Mouse (Mus musculus): ENCODE results near the gene Banp.

The Banp gene

DNA sequence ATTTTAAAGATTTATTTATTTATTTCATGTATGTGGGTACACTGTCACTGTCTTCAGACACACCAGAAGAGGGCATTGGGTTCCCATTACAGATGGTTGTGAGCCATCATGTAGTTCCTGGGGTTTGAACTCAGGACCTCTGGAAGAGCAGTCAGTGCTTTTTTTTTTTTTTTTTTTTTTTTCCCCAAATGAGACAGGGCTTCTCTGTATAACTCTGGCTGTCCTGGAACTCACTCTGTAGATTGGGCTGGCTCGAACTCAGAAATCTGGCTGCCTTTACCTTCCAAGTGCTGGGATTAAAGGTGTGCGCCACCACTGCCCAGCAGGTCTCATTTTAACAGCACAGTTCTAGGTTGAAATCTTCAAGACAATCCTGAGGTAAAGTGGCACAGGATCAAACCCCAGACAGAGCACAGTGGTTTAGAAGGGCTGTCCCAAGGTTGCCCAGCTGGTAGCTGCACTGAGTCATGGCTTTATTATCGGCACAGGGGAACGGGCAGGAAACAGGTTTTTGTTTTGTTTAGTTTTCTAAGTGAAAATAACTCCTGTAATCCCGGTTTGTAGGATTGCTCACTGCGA lies at the start of gene Banp:
Gene Banp, plus strand, starts transcription at position 529 of the 579 bp plus-strand sequence.
- DNase-seq (ENCODE audit: low spot score): no peak

GRCm38 (mm10) chr8:121901498-121902236 lies 47.9 kb upstream of the Banp start:
- no peak for DNase-seq (ENCODE audit: low spot score)

DNA sequence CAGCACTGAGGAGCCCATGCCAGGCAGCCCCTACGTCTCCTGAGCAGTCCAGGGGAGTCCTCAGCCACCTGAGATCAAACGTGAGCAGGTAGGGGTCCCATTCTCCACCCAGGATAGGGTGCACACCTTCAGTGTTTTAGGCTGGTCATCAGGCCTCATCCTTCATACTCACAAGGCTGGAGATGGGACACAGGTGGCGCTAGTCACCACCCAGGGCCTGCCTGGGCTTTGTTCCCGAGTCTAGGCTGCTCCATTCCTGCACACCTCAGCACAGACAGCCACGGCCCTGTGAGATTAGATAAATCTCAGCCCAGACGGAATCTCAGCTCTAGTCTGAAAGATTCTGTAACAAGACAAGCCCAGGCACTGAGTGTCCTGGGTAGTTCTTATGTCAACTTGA lies 45.6 kb upstream of the Banp start:
- no peak for DNase-seq (ENCODE audit: low spot score)

DNA sequence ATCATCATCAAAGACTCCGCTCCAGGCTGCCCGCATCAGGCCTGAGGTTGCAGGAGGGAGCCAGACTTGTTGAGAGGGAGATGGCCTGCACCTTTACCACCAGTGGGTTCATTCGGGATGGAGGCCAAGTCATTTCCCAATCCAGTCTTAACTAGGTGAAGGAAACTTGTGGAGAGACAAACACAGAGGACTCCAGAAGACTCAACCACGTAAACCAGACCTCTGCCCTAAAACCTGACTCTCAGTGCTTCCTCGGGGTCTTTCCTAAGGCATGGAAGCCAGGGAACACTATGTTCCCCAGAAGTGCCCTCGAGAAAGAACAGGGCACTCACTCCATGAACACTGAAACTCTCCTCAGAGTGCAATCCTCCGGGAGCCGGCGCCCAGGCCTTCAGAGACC lies 44.6 kb upstream of the Banp start:
- no peak for DNase-seq (ENCODE audit: low spot score)

- DNase-seq (ENCODE audit: low spot score): no peak
Observed at GRCm38 (mm10) chr8:121905420-121905819, 44.1 kb upstream of the Banp start.

- no peak for DNase-seq (ENCODE audit: low spot score)
Observed at GRCm38 (mm10) chr8:121905864-121906263, 43.7 kb upstream of the Banp start.

DNA sequence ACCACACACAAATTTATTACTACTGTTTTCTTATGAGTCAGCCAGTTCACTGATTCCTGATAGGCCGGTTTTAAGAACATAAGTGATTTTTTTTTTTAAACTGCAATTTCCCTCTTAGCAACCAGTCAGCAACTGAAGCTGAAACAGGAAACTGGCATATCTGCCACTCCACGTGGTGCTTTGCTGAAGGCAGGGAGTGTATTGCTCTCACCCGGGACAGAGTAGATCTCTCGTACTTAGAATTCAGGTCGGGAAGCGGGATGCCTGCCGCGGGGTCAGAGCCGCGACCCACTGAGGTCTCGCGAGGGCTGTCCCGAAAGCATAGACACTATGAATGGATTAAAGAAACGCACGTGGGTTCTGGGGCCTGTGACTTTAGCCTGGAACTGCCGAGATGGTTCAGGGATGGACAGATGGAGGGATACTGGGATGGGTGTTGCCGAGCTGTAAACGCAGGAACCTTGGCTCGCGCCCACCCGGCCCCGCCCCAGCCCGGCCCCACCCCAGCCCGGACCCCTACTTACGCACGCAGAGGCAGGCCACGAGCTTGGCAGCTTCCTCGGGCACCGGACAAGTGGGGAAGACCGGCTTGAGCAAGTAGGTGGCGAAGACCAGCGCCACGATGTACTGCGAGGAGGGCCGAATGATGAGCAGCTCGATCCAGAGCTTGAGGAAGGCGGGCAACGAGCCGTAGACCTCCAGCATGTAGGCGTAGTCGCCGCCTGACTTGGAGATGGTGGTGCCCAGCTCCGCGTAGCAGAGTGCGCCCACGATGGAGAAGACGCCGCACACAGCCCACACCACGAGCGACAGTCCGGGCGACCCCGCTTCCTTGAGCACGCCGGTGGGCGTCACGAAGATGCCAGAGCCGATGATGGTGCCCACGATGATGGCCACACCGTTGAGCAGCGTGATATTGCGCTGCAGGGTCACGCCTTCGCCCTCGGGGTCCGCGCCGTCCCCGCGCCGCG lies 42.7 kb upstream of the Banp start:
- peak; percentile 37 for DNase-seq (ENCODE audit: low spot score)

DNA sequence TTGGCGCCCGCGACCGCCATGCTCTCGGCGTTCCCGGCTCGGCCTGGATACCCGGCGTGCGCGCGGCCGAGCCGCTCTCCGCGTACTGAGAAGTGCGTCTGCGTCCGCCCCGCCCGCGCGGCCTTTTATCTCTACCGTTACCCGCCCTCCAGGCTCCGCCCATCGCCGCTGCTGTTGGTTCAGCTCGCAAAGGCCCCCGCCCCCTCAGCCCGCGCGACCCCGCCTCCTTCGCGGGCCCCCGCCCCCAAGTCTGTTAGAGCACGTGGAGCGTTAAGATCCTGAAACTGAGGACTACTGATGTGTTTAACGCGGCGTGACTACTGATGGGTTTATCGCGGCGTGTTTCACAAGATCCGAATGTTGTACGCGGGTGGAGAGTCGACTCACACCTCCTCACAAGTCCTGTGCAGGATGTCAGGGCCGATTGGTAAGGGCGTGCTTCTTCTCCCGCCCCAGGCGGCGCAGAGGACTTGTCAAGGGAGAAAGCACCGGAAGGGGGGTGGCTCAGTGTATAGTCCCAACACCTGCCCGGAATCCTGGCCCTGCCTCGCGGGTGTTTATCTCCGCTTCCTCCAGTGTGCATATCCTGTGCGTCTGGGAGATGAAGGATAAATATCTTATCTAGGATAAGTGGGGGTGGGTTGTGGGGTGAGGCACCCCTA lies 41.8 kb upstream of the Banp start, which contains the start of gene Slc7a5:
Gene Slc7a5, minus strand, starts transcription at position 108 of the 662 bp plus-strand sequence.
- peak; percentile 95 for DNase-seq (ENCODE audit: low spot score)

DNA sequence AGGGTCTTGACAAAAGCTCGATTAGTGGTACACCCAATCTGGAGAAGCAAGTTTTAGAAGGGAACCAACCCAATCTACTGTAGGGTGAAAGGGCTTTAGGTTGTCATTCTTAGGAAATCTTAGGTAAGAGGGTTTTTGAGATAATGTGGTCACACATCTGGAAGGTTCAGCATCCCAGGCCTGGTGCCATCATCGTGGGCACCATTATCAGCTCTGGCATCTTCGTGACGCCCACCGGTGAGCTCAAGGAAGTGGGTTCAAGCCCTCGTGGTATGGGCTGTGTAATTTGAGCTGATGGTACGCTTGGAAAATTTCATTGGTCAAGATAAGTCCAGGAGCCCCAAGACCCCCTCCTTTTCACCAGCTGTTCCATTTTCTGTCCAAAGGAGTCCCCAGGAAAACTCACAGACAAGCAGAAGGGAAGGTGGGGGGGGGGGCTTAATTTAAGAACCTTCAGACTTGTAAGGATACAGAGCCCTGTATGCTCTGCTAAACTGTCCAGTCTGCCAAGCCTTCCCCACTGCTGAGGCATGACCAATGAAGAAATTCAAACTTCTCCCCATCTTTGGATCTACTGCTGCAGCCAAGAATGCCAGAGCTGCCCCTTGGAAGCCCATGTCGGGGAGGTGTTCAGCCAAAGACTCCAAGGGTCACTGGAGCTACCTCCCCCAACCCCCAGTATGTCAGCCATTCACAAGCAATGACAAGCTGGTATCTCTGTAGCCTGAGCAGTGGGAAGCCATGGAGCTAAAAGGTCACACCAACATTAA lies 41.0 kb upstream of the Banp start:
- no peak for DNase-seq (ENCODE audit: low spot score)

DNA sequence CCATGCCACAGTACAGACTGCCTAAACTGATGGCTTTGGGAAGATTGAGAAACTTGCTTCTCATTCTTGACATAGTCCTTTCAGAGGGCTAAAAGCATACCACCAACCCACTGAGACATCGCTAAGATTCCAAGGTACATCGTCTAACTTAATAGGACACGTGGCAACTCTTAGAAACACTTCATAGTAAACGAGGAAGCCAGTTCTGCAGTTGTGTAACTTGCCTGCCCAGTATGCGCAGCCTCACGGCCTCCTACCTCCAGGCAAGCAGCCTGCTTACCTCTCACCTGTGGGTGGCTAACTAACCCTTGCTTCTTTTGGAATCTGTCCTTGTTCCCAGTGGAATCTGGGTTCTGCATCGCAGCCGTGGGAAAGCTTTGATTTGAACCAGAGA lies 40.4 kb upstream of the Banp start:
- no peak for DNase-seq (ENCODE audit: low spot score)

DNA sequence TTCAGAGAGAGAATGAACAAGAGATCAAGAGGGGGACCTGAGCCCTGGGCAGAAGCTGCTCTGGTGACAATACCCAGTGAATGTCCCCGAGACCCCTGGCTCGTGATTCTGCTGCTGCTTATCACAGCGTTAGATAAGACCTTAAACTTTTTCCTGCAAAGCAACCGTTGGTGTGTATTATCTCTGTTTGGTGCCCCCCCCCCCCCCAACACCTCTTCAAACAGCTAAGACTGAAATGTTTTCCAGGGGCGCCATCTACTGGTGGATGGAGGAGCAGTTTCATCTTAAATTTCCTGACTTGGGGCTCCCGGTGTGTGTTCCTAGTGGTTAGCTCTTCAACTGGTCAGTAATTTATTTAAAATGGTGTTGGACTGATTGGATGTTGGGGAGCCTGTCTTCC lies 39.9 kb upstream of the Banp start:
- DNase-seq (ENCODE audit: low spot score): peak; percentile 89

DNA sequence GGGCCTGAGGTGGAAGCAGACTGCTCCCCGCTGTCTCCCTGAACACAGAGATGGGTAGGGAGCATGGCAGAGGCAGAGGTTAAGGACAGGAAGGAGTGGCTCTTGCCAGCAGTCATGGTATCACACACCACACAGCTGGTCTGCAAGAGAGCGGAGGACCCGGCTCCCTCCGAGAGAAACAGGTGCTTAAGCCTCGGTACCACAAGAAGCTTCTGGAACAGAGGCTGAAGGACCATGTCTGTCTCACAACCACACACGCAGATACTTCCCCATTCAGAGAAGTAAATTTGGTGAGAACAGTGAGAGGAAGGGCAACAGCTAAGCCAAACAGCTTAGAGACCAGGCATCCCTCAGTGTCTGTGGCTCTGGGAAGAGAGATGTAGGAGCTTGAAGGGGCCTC lies 38.1 kb upstream of the Banp start:
- DNase-seq (ENCODE audit: low spot score): no peak

DNA sequence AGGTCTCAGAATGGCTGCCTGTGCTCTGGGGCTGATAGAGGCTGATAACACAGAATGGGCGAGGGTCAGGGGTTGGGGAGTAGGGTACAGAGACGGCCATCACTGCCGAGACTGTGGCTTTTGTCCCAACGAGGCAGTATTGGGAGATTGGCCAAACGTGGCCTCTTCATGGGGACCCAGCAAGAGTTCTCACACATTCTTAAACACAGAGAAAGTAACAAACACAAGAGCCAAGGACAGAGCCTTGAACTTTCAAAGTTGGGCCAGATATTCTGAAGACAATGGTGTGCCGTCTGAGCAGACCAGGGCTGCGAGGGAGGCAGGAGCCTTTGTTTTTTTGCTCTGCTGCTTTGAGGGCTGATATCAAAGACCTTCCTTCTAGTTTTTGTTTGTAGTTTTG lies 37.6 kb upstream of the Banp start:
- no peak for DNase-seq (ENCODE audit: low spot score)

- DNase-seq (ENCODE audit: low spot score): no peak
Observed at GRCm38 (mm10) chr8:121912831-121913230, 36.7 kb upstream of the Banp start.

DNA sequence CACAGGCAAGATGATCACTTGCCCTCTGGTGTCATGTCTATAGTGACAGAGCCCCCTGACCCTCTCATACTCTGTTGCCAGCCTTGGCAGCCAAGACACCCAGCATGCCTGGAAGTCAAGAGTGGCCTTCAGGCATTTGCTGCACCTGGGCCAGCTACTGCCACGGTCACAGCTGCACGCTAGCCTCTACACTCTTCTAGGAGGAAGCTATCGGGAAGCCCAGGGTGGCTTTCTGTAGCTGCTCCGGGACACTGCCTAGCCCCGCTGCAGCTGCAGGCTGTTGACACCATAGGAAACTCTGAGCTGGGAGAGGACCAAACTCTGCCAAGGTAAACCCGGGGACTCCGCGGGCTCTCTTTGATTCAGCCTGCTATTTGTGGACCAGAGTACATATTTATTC lies 36.2 kb upstream of the Banp start:
- no peak for DNase-seq (ENCODE audit: low spot score)

GRCm38 (mm10) chr8:121919158-121919557 lies 30.4 kb upstream of the Banp start:
- no peak for DNase-seq (ENCODE audit: low spot score)

DNA sequence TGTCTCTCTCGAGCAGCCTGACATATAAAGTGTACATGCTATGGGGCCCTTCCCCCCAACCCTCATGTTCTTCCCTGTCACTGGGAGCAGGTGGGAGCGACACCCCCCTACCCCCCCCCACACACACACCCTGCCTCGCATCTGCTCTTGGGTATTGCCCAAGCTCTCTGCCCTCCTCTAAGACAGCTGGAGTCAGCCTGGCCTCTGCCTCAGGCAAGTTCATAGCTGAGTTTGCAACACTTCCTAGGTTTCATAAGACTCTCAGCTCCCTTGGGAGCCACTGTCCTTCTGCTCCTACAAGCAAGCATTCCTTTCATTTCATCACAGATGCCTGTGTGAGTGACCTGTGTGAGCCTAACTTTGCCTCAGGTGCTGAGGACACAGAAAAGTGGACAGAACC lies 29.8 kb upstream of the Banp start:
- DNase-seq (ENCODE audit: low spot score): no peak

GRCm38 (mm10) chr8:121921582-121921981 lies 28.0 kb upstream of the Banp start:
- DNase-seq (ENCODE audit: low spot score): no peak

- no peak for DNase-seq (ENCODE audit: low spot score)
Observed at GRCm38 (mm10) chr8:121922101-121922500, 27.4 kb upstream of the Banp start.

DNA sequence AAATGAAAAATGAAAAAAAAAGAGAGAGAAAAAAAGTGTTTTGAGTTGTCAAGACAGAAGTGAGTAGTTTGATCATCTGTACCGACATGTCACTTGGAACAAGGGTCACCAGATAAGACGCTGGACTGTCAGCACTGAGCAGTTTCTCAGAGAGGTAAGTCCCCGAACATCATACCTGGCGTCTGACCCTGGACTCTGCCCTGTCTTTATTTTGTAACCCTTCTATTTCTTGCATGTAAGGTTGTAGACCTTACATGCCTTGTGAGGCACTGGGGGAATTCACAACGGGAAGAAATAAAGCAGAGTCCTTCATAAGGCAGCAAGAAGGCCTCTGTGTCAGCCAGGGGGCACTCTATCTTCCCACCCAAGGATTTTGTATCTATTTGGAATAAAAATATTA lies 24.9 kb upstream of the Banp start:
- no peak for DNase-seq (ENCODE audit: low spot score)

DNA sequence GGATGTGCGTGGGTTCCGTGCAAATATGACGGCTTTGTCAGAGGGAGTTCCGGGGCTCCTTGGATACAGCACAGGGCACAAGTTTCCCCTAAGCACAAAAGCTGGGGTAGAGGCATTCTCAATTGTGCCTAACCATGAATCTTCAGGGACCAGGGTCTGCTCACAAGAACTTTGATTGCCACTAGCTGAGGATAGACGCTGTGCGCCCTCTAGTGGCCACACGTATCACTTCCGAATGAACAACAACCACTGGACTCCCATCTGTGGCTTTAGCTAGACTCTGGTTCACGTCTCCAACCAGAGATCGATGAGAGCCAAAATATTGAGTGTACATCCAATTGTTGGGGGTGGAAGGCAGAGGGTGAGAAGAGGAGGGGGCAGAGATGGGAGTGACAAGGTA lies 23.9 kb upstream of the Banp start:
- DNase-seq (ENCODE audit: low spot score): peak; percentile 80

Data from c-Kit-positive CD71-positive TER-119-positive erythroid progenitor cells, embryonic 14.5 days (primary cell).